Mouse (Mus musculus): Measurements from ENCODE around the gene Nlrp3.

- TF ChIP-seq POLR2A (IDR thresholded peaks at IDR 0.05; ENCODE audit: borderline replicate concordance, extremely low read depth, insufficient read depth, insufficient read length, poor library complexity, severe bottlenecking) (no peak), CTCF (IDR thresholded peaks at IDR 0.05; ENCODE audit: borderline replicate concordance, extremely low read depth, insufficient read depth, insufficient read length) (no peak)
Measured at GRCm38 (mm10) chr11:59506713-59507074, 34.7 kb upstream of the Nlrp3 start.

All from brain, embryonic 14.5 days (tissue).